Mouse (Mus musculus) heart, embryonic 12.5 days (tissue): ENCODE data around the gene Fam184b. TPM values are rescaled to one million over a fixed set of nuclear protein-coding genes. Genes with fewer than 3 reads are reported as not detected.
A peak's percentile ranks its signal among the peaks of the same experiment; 100 is the strongest.
"Not testable (repeated sequence)": the region's sequence is repeated elsewhere in the genome, so short reads cannot be mapped to it uniquely, and the experiment has no call there.

ENCODE experiments used
- ATAC-seq: fragments of 200-750 bp; cut with Nextera tagmentation; 2 replicates; pipeline ENCODE4 v1.8.0; 2017; ENCODE audit warnings: moderate TSS enrichment, moderate library complexity; ENCODE audit not compliant: insufficient number of reproducible peaks, low FRiP score
- H3K27ac ChIP-seq: fragments of 300-500 bp; sonication (generic); 2 replicates; pipeline ENCODE4 v1.5.1; 2016; ENCODE audit warnings: mild to moderate bottlenecking, moderate library complexity; ENCODE audit not compliant: poor library complexity, severe bottlenecking
- H3K27me3 ChIP-seq: fragments of 300-500 bp; sonication (generic); replicated peaks from 2 replicates; pipeline ENCODE4 v1.6.1; 2016; ENCODE audit warnings: mild to moderate bottlenecking, moderate library complexity
- H3K36me3 ChIP-seq: fragments of 300-500 bp; sonication (generic); 2 replicates; pipeline ENCODE4 v1.6.1; 2016; ENCODE audit warnings: mild to moderate bottlenecking, moderate library complexity
- H3K4me1 ChIP-seq: fragments of 300-500 bp; sonication (generic); replicated peaks from 2 replicates; pipeline ENCODE4 v1.6.1; 2016; ENCODE audit warnings: mild to moderate bottlenecking
- H3K4me2 ChIP-seq: fragments of 300-500 bp; sonication (generic); 2 replicates; pipeline ENCODE4 v1.6.1; 2016; ENCODE audit warnings: mild to moderate bottlenecking, moderate library complexity
- H3K4me3 ChIP-seq: fragments of 300-500 bp; sonication (generic); 2 replicates; pipeline ENCODE4 v1.5.1; 2016; ENCODE audit warnings: mild to moderate bottlenecking
- H3K9ac ChIP-seq: fragments of 300-500 bp; sonication (generic); 2 replicates; pipeline ENCODE4 v1.6.1; 2016; ENCODE audit warnings: mild to moderate bottlenecking, moderate library complexity
- H3K9me3 ChIP-seq: fragments of 300-500 bp; sonication (generic); replicated peaks from 2 replicates; pipeline ENCODE4 v1.6.1; 2016; ENCODE audit warnings: mild to moderate bottlenecking, moderate library complexity
- WGBS: fragments of 180-500 bp; shearing (Covaris S2); methylation state at CpG from one replicate; pipeline ENCODE4 v1.1.7; 2016; 5-methylcytosine and 5-hydroxymethylcytosine counted together
- polyA plus RNA-seq: library from polyadenylated mRNA; unstranded; fragments of >200 nt; fragmentation: Nextera tagmentation; extraction: Ambion mirVana; gene quantifications from 2 replicates; pipeline ENCODE4 v1.2.1, GENCODE M21; 2016

Fam184b gene
- polyA plus RNA-seq, 1 experiment from 2014 or later, result 0.23 TPM

DNA sequence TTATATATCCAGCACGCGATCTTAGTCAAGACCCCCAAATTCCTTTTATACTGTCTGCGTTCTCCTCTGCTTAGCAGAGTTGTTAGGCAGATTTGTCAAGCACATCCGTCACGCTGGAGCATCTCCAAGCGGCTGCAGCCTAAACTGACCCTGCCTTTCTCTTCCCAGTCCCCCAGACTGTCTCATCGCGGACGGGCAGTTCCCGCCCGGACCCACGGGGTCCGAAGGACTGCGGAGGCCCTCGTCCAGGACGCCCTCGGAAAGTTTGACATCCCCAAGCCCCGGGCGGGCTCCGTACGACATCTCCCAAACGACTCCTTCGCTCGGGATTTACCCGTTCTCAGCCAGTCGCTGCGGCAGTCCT, 29.8 kb upstream of the Fam184b start:
- Histone ChIP-seq H3K36me3 (0 out of 2 replicates have a peak, but pooled peaks cover 2% of the 10 kb centered on the region), H3K4me1 (peaks cover 6% of the 10 kb centered on the region), H3K4me3 (peak overlapping the region; percentile 98), H3K4me2 (peak overlapping the region; percentile 96), H3K27me3 (no peaks in the 10 kb centered on the region), H3K9me3 (no peaks in the 10 kb centered on the region), H3K27ac (peak overlapping the region; percentile 76), H3K9ac (peak overlapping the region; percentile 87)
- WGBS, result under 1% methylated on average over 27 of the region's 27 CpGs
- peak; percentile 51 for ATAC-seq

DNA sequence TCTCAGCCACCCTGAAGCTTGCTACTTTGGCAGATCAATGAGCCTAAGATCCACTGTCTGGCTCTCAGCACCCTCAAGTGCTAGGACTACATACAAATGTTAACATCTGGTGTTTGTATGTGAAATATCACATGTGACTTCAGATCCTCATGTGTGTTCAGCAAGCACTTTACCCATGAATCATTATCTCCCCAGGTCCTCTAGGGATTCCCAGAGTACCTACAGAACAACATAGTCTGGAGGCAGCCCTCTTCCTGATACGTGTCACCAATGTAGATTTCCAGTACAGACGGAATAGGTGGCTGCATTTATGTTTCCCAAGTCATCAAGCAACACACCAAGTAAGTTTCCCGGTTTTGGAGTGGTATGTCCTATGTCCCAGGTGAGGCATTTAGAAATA, 29.4 kb upstream of the Fam184b start:
- peak overlapping the region; percentile 98 for H3K4me3 ChIP-seq

DNA sequence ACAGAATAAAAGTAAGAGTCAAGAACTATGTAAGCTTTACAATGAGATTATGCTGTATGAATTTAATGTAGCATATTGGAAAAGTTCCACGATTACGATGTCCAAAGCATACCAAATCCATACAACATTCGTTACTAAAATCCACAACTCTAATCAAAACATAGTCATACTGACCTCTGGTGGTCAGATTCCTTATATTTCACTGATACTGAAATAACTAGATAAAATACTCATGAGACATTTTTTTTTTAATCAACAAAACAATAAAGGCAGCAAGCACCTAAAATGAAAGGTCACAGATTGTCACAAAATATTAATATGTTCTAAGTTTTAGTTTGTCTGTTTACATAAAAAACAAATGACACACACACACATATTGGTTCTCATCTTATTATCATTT, 28.9 kb upstream of the Fam184b start:
- Histone ChIP-seq H3K27me3 (no peaks in the 10 kb centered on the region), H3K4me1 (peaks cover 6% of the 10 kb centered on the region), H3K36me3 (0 out of 2 replicates have a peak, but pooled peaks cover 2% of the 10 kb centered on the region), H3K9me3 (no peaks in the 10 kb centered on the region), H3K4me2 (peak overlapping the region; percentile 96; the same call in 1 of the 2 replicates), H3K27ac (no peak overlapping the region), H3K9ac (no peak overlapping the region), H3K4me3 (no peak overlapping the region)
- 39% methylated on average over 3 of the region's 3 CpGs for WGBS
- no peak for ATAC-seq

More for the DNA sequence above, 29.4 kb upstream of the Fam184b start:
- WGBS, result 1% methylated on average over 3 of the region's 3 CpGs
- Histone ChIP-seq H3K9me3 (no peaks in the 10 kb centered on the region), H3K27ac (no peak overlapping the region; the same call in 1 of the 2 replicates), H3K9ac (peak overlapping the region; percentile 87), H3K4me2 (peak overlapping the region; percentile 96), H3K36me3 (0 out of 2 replicates have a peak, but pooled peaks cover 2% of the 10 kb centered on the region), H3K4me1 (peaks cover 6% of the 10 kb centered on the region), H3K27me3 (no peaks in the 10 kb centered on the region)
- ATAC-seq, result no peak

DNA sequence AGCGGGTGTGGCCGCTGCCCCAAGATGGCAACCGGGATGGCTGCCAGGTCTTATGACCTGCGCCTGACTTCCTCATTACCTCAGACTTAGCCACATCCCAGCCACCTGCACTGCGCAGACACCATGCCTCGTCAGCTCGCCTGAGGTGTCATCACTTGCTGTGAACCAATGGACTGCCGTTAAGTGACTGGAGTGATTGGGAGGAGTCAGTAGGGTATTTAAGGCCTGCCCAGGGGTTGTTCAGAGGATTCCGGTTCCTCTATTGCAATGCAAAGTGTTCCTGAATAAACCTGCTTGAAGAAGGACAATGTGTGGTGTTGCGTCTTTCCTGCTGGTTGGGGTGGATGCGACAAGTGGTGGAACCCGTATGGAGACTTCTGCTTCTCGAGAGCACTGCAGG, 19.0 kb upstream of the Fam184b start:
- H3K27me3 ChIP-seq, H3K4me3 ChIP-seq, ATAC-seq, H3K36me3 ChIP-seq, H3K4me1 ChIP-seq, H3K9ac ChIP-seq, H3K4me2 ChIP-seq, H3K27ac ChIP-seq: not testable (repeated sequence)
- peaks cover 21% of the 10 kb centered on the region for H3K9me3 ChIP-seq
- WGBS, result 90% methylated on average over 13 of the region's 13 CpGs

DNA sequence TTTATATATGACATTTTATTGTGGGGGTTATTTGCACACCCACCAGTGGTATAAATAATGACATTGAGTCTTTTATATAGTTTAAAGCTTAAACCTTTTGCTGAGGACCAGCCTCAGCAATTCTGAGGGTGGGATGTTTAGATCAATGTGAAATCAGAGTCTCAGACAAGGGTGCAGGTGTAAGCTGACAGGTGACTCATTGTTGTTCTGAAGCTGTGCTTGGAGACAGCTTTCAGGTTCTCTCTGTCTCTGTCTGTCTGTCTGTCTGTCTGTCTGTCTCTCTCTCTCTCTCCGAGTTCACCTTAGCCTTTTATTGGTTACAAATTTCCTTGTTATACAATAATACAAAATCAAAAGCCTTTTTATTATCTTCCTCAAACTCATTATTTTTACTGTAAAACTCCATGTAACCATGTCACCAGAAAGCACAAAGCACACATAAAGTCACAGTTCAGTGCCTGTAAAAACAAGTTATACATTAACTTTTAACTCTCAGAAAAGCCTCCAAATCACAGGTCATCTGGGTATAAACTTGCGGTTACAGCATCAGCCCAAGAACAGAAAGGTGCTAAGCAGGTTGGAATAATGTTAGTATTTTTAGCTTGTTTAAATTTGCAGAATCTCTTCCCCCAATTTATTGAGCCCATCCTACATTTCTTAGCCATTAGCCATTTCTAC, 11.8 kb upstream of the Fam184b start:
- no peak overlapping the region for H3K9ac ChIP-seq
- H3K4me2 ChIP-seq, result no peak overlapping the region
- no peaks in the 10 kb centered on the region for H3K36me3 ChIP-seq
- H3K27me3 ChIP-seq, result no peaks in the 10 kb centered on the region
- H3K9me3 ChIP-seq, result 0 out of 2 replicates have a peak, but pooled peaks cover 3% of the 10 kb centered on the region
- H3K4me1 ChIP-seq, result no peaks in the 10 kb centered on the region
- H3K4me3 ChIP-seq, result no peak overlapping the region
- no peak overlapping the region for H3K27ac ChIP-seq
- no peak for ATAC-seq
- 80% methylated on average over 2 of the region's 2 CpGs for WGBS

DNA sequence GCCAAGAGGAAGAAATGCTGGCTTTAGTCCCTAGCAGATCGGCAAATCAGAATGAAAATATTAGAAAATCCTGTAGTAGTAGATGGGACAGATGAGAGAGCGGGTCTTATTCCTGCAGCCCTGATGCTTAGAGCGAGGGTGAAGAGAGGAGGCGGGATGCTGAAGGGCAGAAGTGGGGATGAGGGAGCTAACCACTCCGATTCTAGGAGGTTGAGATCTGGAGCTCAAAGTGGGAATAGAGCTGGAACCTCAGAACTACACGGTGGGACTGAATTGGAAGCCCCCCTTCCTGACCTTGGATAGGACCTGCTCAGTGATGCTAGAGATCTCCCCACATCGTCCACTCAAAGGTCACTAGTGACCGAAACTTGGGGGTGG, 290 bp upstream of the Fam184b start:
- H3K9ac ChIP-seq, result peak overlapping the region; percentile 68

DNA sequence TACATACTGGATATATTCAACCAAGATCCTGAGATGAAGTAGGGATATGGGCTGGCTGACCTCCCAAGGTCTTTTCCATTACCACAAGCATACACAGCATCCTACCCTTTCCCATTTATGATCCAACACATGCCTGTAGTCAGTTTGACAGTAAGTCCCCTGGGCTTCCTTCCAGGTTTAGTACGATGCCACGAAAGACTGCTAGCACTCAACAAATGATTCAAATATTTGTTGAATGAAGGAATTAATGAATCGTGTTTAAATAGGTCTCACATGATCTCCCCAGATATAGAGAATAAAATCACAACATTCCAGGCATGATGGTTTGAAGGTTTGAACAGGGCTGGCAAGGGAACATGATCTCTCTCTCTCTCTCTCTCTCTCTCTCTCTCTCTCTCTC, 1.0 kb downstream of the Fam184b start:
- ATAC-seq, result no peak
- Histone ChIP-seq H3K27me3 (peaks cover 23% of the 10 kb centered on the region), H3K4me1 (peaks cover 6% of the 10 kb centered on the region), H3K27ac (no peak overlapping the region), H3K9me3 (no peaks in the 10 kb centered on the region), H3K4me2 (peak overlapping the region; percentile 99), H3K36me3 (no peaks in the 10 kb centered on the region), H3K4me3 (no peak overlapping the region), H3K9ac (no peak overlapping the region)
- 55% methylated on average over 3 of the region's 3 CpGs for WGBS

More for the DNA sequence above, 290 bp upstream of the Fam184b start:
- no peak for ATAC-seq
- peak overlapping the region; percentile 77 for H3K4me3 ChIP-seq
- peaks cover 23% of the 10 kb centered on the region for H3K27me3 ChIP-seq
- no peaks in the 10 kb centered on the region for H3K9me3 ChIP-seq
- no peak overlapping the region for H3K27ac ChIP-seq
- peaks cover 6% of the 10 kb centered on the region for H3K4me1 ChIP-seq
- H3K4me2 ChIP-seq, result peak overlapping the region; percentile 99
- 3% methylated on average over 8 of the region's 8 CpGs for WGBS
- H3K36me3 ChIP-seq, result no peaks in the 10 kb centered on the region

DNA sequence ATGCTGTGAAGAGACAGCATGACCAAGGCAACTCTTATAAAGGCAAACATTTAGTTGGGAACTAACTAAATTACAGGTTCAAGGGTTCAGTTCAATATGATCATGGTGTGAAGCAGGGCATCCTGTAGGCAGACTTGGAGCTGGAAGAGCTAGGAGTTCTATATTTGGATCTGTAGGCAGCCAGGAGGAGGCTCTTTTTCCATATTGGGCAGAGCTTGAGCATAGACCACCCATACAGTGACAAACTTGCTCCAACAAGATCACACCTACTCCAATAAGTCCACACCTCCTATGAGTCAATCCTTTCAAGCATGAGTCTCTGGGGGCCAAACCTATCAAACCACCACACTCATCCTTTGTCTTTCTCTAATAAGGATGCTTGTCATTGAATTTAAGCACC, 9.9 kb downstream of the Fam184b start:
- ATAC-seq, result no peak
- Histone ChIP-seq H3K9ac (no peak overlapping the region), H3K4me2 (no peak overlapping the region), H3K36me3 (no peaks in the 10 kb centered on the region), H3K4me3 (no peak overlapping the region), H3K4me1 (no peaks in the 10 kb centered on the region), H3K27ac (no peak overlapping the region), H3K27me3 (no peaks in the 10 kb centered on the region), H3K9me3 (peaks cover 4% of the 10 kb centered on the region)

DNA sequence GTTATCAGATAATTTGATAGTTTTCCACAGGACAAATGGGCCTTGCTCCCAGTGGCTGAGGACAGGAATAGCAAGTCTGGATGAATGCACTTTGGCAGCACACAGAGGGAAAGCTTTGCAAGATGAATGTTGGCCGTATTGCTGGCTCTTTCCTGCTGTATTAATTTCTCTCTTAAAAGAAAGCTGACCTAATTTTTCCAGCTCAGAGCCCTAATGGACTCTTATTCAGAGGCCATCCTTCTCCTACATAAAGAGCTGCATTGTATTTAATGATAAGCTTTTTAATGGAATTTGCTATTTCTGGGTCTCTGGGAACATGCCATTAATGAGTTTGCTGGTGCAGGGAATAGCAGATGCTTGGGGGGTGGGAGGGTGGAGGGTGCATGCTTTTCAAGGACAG, 11.6 kb downstream of the Fam184b start:
- 77% methylated on average over 1 of the region's 1 CpGs for WGBS
- no peak overlapping the region for H3K4me3 ChIP-seq
- no peak overlapping the region for H3K27ac ChIP-seq
- peaks cover 8% of the 10 kb centered on the region for H3K9me3 ChIP-seq
- no peaks in the 10 kb centered on the region for H3K4me1 ChIP-seq
- H3K27me3 ChIP-seq, result no peaks in the 10 kb centered on the region
- H3K9ac ChIP-seq, result no peak overlapping the region
- no peaks in the 10 kb centered on the region for H3K36me3 ChIP-seq
- ATAC-seq, result no peak
- no peak overlapping the region for H3K4me2 ChIP-seq

DNA sequence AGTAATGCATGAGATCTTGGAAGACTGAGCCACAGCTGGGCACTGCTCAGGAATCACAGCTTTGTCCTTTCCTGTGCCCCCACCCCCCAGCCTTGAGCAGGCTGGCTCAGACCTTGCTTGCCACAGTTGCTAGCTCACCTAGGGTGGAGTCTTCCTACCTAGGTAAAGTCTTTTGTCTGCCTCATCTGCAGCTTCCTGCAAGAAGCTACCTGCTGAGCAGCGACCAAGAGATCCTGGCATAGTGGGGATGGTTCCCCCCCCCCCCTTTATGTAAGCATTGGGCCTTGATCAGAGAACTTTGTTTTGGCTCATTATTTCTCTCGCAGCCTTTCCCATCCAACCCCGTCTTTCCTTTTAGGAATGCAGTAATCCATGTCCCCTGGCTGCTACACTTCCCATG, 17.9 kb downstream of the Fam184b start:
- no peak overlapping the region for H3K9ac ChIP-seq
- no peak overlapping the region for H3K27ac ChIP-seq
- H3K9me3 ChIP-seq, result peaks cover 11% of the 10 kb centered on the region
- H3K27me3 ChIP-seq, result no peaks in the 10 kb centered on the region
- ATAC-seq, result no peak
- no peak overlapping the region for H3K4me3 ChIP-seq
- H3K4me1 ChIP-seq, result no peaks in the 10 kb centered on the region
- H3K36me3 ChIP-seq, result no peaks in the 10 kb centered on the region
- H3K4me2 ChIP-seq, result no peak overlapping the region
- WGBS, result 47% methylated on average over 3 of the region's 3 CpGs

DNA sequence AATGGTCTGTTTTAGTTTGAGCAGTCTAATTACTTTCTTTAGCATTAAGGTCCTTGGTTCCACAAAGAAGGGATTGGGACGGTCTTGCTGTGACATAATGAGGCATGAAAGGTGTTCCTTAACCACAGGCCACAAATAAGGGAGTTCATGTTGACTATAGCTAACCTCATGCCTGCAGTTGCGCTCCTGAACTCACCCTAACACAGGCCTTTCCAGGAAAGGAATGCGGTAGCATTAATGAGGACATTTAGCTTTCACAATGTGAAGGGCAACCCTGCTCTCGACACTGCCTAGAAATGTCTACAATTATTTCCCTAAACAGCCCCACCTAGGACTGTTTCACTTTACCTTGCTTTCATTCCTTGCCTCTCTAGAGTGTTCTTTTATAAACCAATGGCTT, 40.4 kb downstream of the Fam184b start:
- no peaks in the 10 kb centered on the region for H3K9me3 ChIP-seq
- no peak overlapping the region for H3K9ac ChIP-seq
- no peaks in the 10 kb centered on the region for H3K4me1 ChIP-seq
- no peak for ATAC-seq
- H3K27ac ChIP-seq, result no peak overlapping the region
- H3K36me3 ChIP-seq, result no peaks in the 10 kb centered on the region
- no peak overlapping the region for H3K4me3 ChIP-seq
- no peaks in the 10 kb centered on the region for H3K27me3 ChIP-seq
- WGBS, result 75% methylated on average over 4 of the region's 4 CpGs
- H3K4me2 ChIP-seq, result no peak overlapping the region
